Mouse (Mus musculus): Measurements from ENCODE around the gene Sirt2.

DNA sequence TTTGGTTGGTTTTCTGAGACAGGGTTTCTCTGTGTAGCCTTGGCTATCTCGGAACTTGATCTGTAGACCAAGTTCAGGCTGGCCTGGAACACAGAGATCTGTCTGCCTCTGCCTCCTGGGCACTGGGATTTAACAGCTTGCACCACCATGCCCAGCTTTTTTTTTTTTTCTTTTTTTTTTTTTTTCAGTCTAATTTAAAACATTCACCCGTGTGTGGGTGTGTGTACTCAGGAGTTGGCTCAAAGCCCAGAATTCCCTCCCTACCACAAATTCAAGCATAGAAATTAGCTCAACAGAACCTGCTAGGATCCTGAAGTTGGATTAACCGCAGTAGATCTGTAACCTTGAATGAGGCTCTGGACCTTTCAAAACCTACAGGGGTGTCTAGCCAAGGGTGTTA, 60.8 kb downstream of the Sirt2 start:
- TF ChIP-seq CTCF (IDR thresholded peaks at IDR 0.05; ENCODE audit: low read depth, low read length) (no peak), POLR2A (IDR thresholded peaks at IDR 0.05; ENCODE audit: insufficient read depth, low read length) (no peak), EP300 (IDR thresholded peaks at IDR 0.05; ENCODE audit: insufficient read depth, low read depth, low read length) (no peak)

All from ES-Bruce4 (cell line).